Mouse (Mus musculus): ENCODE measurements around the gene Kif5a.

The Kif5a gene

DNA sequence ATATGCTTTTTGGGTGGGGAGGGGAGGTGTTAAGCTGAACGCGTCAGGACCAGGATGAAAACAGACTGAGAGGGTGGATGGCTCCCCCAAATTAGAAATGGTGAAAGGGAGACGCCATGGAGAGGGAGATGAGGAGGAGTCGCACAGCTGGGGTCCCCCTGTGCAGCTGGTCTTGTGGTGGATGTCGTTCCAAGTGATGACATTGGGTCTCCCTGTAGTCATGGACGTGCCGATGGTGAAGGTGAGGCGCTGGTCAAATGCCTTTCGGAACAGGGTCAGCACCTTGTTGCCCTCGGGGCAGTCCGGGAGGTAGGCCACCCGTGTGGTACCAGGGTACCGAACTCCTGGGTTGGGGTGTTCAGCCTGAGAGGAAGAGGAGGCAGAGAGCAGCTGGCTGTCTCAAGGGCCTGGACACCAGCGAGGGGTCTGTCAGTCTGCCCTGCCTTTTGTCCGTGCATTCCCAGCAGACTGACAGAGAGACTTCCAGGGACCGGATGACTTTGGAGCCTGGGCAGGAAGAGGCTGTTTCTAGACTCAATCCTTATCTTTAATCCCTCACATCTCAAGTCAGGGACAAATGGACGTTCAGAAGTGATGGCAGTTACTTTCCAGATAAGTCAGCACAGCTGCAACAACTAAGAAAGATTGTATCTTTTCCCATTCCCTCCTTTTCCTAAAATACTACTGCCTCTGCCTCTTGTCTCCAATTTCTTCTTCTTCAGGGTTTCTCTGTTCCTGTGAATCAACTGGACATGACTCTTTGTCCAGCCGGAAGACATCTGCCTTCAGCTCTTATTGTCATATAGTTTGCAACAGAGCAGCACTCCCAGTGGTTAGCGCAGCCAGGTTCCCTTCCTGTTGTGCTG is 71.7 kb downstream of the Kif5a start:
- DNase-seq (ENCODE audit: low spot score) = no peak

DNA sequence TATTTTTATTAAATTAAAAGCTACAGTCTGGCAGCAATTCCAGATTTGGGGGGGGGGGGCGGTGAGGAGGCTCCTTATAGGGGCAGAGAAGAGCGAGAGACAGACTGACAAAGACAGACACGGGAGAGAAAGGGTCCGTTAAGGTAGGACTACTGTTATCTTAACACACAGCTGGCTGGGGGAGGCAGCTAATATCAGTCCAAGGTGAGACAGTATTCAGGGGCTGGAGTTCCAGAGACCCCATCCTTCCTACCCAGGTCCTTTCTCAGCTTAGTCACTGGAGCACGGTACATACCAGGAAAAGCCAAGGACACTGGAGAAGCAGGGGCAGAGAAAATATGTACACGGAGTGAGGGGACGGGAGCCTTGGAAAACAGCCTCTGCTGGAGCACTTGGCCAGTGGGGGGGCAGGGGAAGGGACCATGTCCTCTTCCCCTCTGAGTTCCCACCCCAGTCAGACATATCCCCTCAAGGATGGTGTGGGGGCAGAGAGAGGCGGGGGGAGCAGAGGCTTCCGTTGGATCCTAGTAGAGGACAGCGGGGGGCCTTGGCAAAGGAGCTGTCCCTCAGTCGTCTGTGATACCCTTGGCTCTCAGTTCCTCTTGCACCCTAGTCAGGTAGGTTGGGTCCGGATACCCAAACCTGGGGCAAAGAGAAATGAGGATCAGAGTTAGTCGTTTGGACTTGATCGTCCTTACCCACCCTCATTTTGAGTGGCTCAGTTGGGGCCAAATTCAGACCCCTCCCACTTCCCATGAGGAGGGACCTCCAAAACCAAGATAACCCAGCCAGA is 72.6 kb downstream of the Kif5a start:
- peak; percentile 30 for DNase-seq (ENCODE audit: low spot score)

DNA sequence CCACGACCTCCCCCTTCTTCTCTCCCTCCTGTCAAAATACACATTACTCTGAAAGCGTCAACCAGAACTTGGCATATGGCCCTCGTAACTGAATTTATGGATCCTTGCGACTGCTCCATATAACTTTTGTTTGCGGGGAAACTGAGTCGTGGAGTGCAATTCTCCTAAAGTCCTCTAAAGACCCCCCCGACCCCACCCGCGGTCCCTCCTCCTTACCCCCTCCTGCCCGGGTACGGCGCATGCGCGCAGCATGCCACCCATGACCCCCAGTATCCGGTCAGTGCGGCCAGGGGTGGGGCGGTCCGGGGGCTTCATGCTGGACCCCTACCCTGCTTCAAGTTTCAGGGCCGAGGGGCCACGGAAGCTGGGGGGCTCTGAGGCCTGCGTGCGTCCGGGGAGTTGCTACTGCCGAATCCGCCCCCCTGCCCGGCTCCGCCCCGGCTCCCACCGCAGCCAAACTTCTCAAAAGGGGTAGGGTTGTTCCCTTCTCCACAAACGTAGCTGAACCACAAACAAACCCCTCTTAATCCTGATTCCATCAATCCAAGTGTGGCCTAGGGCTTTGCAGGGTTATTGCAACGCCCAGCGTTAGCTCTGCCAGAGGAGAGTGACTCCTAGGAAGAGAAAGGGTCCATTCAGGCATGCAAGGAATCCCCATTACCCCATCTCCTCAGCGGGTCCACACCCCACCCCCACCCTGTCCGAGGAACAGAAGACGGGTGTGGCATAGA is 73.3 kb downstream of the Kif5a start, which contains the start of gene Arhgef25:
TSS of gene Arhgef25 (minus strand) at position 433 of the 731 bp plus-strand sequence.
- DNase-seq (ENCODE audit: low spot score) = peak; percentile 79

- peak; percentile 78 for DNase-seq (ENCODE audit: low spot score)
These were observed 74.0 kb downstream of the Kif5a start for GRCm38 (mm10) chr10:127189116-127189650.

GRCm38 (mm10) chr10:127188465-127189115 is 74.6 kb downstream of the Kif5a start:
- DNase-seq (ENCODE audit: low spot score) = peak; percentile 77

- DNase-seq (ENCODE audit: low spot score) = peak; percentile 51
These were observed 75.1 kb downstream of the Kif5a start for GRCm38 (mm10) chr10:127188079-127188453.

- DNase-seq (ENCODE audit: low spot score) = no peak
These were observed 75.6 kb downstream of the Kif5a start for GRCm38 (mm10) chr10:127187371-127188078.

- no peak for DNase-seq (ENCODE audit: low spot score)
These were observed 76.7 kb downstream of the Kif5a start for GRCm38 (mm10) chr10:127186451-127186850.

- DNase-seq (ENCODE audit: low spot score) = no peak
These were observed 77.6 kb downstream of the Kif5a start for GRCm38 (mm10) chr10:127185506-127185905.

- DNase-seq (ENCODE audit: low spot score) = no peak
These were observed 78.0 kb downstream of the Kif5a start for GRCm38 (mm10) chr10:127185101-127185500.

- no peak for DNase-seq (ENCODE audit: low spot score)
These were observed 79.4 kb downstream of the Kif5a start for GRCm38 (mm10) chr10:127183759-127184158.

DNA sequence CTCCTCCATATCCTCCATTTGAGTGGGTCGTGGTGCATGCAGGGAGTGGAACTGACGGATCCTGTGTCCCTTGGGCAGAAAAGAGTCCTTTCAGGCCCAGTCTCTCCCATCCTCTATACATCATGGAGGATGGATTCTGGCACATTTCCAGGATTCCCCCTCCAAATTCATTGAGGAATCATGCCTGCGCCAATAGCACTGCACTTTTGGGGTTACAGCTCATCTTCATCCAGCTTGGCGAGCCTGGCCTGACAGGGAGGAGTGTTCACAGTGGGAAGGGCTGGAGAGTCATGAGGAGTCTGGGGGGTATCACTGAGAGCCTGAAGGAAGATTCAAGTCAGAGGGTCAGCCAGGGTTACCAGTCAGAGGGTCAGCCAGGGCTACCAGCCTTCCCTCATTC is 80.5 kb downstream of the Kif5a start:
- no peak for DNase-seq (ENCODE audit: low spot score)

DNA sequence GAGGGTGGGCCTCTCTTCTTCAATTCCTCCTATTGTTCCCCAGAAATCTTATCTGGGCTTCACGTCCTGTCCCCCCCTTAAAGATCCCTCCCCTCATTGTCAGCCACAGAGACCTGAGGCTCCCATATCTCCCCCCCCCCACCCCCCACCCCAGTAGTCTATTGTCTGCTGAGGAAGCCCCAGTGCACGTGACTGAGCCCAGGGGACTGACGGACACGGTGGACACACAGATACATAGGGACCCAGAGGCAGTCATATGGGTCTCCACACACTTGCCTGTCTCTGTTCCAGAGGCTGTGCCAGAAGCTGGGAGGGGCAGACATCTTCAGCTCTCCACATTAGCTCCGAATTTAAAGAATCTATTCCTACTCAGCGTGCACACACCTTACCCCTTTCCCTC is 81.6 kb downstream of the Kif5a start:
- no peak for DNase-seq (ENCODE audit: low spot score)

- no peak for DNase-seq (ENCODE audit: low spot score)
These were observed 82.5 kb downstream of the Kif5a start for GRCm38 (mm10) chr10:127180695-127181047.

DNA sequence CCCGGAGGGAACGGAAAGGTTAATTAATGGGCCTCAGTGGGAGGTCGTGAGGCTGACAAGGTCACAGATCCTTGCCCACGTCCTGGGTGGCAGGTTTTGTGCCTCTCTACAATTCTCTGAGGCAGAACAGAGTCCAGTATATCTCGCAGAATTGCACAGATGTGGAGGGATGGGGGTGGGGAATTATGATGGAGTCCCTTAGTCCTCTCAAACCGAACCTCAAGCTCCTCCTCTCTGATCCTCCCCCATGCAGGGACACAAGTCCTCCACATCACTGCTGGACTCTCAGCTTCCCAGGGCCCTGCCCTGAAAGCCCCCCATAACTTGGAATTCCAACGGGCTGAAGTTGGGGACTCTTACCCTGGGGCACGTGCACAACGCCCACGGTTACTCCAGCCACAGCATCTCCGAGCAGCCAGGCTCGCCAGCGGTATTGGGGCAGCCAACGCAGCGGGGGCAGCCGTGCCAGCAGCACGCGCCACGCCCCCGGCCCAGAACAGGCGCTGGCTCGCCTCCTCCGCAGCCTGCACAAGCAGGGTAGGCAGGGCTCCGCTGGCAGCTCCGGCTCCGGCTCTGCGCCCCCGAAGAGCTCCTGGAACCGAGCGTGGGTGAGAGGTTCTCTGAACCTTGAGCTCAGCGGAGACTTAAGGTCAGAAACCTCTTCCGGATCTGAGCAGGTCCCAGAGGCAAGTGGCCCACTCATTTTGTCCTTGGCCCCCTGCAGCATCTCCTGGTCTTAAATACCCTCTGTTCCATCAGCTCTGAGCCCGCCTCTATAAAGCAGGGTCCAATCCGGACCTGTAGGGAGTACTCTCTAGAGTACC is 83.1 kb downstream of the Kif5a start, which contains the start of gene Slc26a10:
TSS of gene Slc26a10 (minus strand) at position 775 of the 824 bp plus-strand sequence.
- DNase-seq (ENCODE audit: low spot score) = no peak

DNA sequence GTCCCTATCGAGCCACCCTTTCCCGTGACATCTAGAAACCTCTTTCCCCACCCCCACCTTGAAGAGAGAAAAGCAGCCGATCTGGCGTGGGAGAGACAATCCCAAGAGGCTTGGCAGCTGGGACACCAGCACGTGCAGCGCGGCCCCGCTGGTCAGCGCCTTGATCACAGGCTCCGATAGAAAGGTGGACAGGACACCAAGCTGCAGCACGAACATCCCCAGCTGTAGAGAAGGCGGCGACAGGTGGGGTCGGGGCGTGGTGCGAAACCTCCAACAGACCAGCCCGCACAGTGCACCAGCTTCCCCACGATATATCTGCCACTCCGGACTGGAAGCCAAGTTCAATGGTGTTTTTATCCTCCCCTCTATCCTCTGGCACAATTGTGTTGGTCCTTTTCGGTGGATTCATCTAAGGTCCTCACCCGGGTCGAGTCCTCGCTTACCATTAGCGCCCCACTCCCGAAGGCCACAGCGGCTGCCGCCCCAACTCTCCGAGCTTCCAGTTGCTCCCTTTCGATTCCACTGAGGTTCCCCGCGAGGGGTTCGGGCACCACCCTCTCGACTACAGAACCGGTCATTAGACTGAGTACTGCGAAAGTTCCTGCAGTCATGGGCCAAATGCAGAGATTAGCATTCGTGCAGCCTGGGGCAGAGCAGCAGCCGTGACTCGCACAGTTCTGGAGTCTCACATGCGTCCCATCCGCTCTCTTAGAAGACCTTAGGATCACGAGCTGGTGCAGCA is 84.7 kb downstream of the Kif5a start:
- DNase-seq (ENCODE audit: low spot score) = no peak

- peak; percentile 86 for DNase-seq (ENCODE audit: low spot score)
These were observed 85.4 kb downstream of the Kif5a start for GRCm38 (mm10) chr10:127177719-127178118.

GRCm38 (mm10) chr10:127177235-127177634 is 85.9 kb downstream of the Kif5a start:
- DNase-seq (ENCODE audit: low spot score) = no peak

DNA sequence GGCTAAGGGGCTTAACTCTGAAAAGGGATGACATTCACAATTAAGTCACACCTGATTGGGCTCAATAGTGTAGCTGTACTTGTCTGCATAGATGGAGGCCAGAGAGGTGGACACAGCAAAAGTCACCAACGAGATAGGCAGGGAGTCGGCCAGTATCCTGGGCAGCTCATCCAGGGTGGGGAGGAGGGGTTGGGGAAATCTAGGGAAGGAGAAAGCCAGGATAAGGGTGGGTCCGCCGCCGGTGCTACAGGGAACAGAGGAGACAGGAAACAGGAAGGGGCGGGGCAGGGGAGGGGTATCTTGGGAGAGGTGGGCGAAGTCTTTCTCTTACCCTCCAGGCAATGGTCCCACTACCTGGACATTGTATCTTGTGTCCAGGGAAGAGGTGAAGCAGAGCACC is 86.4 kb downstream of the Kif5a start:
- no peak for DNase-seq (ENCODE audit: low spot score)
